Mouse (Mus musculus): ENCODE results near the gene Zpbp2.
"Not testable (repeated sequence)": the region's sequence is repeated elsewhere in the genome, so short reads cannot be mapped to it uniquely, and the experiment has no call there.

Zpbp2 gene

GRCm38 (mm10) chr11:98589306-98589705 is 38.4 kb downstream of the Zpbp2 start:
- no peak for DNase-seq (ENCODE audit: low read depth)

GRCm38 (mm10) chr11:98590548-98591445 is 39.9 kb downstream of the Zpbp2 start:
- DNase-seq (ENCODE audit: low read depth) = no peak

- no peak for DNase-seq (ENCODE audit: low read depth)
These were observed 44.1 kb downstream of the Zpbp2 start for GRCm38 (mm10) chr11:98595021-98595420.

GRCm38 (mm10) chr11:98595473-98595872 is 44.6 kb downstream of the Zpbp2 start:
- no peak for DNase-seq (ENCODE audit: low read depth)

GRCm38 (mm10) chr11:98595955-98596354 is 45.1 kb downstream of the Zpbp2 start:
- no peak for DNase-seq (ENCODE audit: low read depth)

- peak; percentile 87 for DNase-seq (ENCODE audit: low read depth)
These were observed 46.5 kb downstream of the Zpbp2 start for GRCm38 (mm10) chr11:98597363-98597762.

GRCm38 (mm10) chr11:98597991-98598390 is 47.1 kb downstream of the Zpbp2 start, which contains the start of gene Lrrc3c:
Gene Lrrc3c (plus strand): TSS chr11:98598291.
- DNase-seq (ENCODE audit: low read depth) = no peak

- DNase-seq (ENCODE audit: low read depth) = no peak
These were observed 48.0 kb downstream of the Zpbp2 start for GRCm38 (mm10) chr11:98598851-98599290.

GRCm38 (mm10) chr11:98599291-98599690 is 48.4 kb downstream of the Zpbp2 start:
- DNase-seq (ENCODE audit: low read depth) = no peak

GRCm38 (mm10) chr11:98602090-98602690 is 51.3 kb downstream of the Zpbp2 start:
- DNase-seq (ENCODE audit: low read depth) = no peak

GRCm38 (mm10) chr11:98603953-98604352 is 53.1 kb downstream of the Zpbp2 start:
- no peak for DNase-seq (ENCODE audit: low read depth)

GRCm38 (mm10) chr11:98604911-98605310 is 54.0 kb downstream of the Zpbp2 start:
- DNase-seq (ENCODE audit: low read depth) = not testable (repeated sequence)

GRCm38 (mm10) chr11:98606763-98607162 is 55.9 kb downstream of the Zpbp2 start:
- peak; percentile 78 for DNase-seq (ENCODE audit: low read depth)

Data from NIH3T3 (cell line).